Mouse (Mus musculus) layer of hippocampus, postnatal 10 days (tissue): ENCODE data around the gene Igfbp3. TPM values are rescaled to one million over a fixed set of nuclear protein-coding genes. Genes with fewer than 3 reads are reported as not detected.
A peak's percentile ranks its signal among the peaks of the same experiment; 100 is the strongest.

Experiments used
- DNase-seq, 2 experiments: peaks; one replicate each; pipeline ENCODE4 v3.0.0; 2021; ENCODE audit warnings: low spot score in 2 of 2
- total RNA-seq, 2 experiments: library from RNA; stranded (reverse); gene quantifications; 2 replicates each; pipeline ENCODE4 v1.2.3; 2021

Gene Igfbp3
- total RNA-seq, 2 experiments from 2014 or later = 22.4 to 28.8 TPM

DNA sequence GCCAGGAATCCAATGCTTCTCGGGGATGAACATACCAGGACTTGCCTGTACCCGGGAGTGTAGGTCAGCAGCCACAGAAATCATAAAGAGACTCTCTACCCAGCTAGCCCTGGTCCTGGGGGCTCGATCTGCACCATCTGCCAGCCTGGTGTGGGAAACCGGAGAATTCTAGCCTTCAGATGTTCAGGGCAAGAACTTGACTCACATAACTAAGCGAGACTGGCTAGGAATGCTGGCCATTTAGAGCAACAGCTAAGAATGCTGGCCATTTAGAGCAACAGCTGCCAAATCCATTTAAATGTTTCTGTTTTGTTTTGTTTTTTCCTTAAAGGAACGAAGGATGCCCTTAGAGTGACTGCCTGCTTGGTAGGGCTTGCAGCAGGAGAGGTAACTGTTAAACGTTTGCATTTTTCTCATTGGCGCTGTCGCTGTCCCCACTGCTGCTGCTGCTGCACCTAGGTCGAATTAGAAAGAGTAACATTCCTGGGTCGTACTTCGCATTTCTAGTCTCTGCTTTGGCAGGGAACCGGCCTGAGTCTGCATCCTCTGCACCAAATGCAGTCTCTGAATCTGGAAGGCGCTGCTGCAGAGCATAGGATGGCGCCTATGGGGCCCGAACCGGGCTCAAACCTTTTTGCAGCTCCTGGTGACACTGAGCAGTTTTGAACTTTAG is 1.5 kb downstream of the Igfbp3 start:
- no peak for DNase-seq

DNA sequence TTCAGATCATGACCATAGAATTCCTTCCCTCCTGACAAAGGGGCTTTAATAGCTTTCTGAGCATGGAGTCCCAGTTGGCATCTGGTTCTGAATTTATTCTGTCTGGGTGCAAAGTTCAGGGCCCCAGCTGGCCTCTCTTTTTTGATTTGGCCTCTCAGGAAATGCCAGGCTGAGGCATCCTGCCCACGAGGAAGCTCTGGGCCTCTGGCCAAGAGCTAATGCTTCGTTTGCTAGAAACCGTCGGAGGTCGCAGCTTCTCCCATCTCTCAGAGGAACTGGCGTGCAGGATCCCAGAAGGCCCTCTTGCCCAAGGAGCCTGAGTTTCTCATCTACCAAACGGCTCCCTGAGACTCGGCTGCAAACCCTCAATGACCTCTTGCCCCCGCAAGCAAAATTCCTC is 2.5 kb downstream of the Igfbp3 start:
- DNase-seq = no peak

DNA sequence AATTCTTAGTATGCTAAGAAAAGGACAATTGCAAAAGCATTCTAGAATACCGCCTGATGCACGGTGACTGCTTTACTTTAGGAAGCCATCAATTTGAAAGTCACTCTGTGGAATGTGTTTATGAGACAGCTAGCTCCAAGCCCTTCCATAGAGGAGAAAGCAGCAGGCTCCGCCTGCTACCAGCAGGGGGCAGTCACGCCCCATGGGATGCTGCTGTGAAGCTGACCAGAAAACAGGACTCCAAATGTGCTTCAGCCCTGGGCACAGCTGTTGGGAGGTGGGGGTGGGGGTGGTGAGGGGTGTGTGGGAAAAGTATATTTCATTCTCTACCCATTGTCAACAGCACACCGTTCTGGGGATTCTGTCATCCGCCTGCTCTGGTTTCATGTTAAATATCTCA is 3.4 kb downstream of the Igfbp3 start:
- DNase-seq = peak; percentile 80 to 85

DNA sequence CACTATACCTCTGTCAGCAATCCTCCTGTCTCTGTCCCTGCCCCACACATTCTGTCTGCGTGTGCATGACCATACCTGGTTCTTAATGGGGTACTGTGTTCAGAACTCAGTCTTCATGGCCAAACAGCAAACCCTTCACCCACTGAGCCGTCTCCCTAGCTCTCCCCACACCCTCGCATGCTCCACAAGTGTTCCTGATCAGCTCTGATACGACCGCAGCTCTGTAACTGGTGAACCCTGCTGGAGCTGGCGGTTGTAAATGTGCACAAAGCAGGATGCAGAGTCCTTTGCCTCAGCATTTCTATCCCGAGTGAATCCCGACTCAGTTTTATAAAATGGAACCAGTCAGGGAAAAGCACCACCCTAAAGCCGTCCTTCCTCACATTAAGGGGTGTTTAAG is 9.9 kb downstream of the Igfbp3 start:
- no peak for DNase-seq

DNA sequence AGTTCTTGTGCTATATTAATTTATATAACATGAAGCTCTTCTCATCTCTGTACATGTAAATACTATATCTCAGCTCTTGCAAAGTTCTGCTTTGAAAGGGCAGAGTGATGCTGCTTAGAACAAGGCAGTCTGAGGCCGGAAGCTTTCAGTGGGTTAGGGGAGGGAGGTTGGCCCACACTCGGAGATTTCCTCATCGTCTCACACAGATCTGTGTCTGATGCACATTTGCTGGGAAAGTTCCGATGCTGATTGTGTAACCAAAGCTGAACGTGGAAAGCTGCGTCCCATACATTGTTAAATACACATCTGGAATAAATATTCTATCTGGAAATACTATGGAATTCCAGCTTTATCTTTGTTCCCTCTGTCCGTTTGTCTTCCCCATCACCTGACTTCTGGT is 11.5 kb downstream of the Igfbp3 start:
- no peak for DNase-seq

DNA sequence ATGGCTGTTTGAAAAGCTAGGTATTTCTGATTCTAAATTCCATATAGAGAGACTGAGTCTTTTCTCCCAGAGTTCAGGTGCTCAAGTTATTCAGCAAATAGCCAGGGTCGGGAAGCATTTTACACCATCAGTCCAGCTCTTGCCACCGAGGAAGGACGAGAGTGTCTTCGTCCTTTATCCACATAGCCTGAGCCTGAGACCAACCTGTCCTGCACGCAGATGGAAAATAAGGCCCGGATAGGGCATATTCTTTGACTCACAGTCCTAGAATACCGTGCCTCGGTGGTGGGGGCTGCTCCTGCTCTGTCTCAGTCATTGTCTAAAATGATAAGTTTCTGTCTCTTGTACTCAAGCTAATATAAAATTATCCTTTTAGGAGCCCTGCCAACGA is 13.3 kb downstream of the Igfbp3 start:
- DNase-seq = no peak

DNA sequence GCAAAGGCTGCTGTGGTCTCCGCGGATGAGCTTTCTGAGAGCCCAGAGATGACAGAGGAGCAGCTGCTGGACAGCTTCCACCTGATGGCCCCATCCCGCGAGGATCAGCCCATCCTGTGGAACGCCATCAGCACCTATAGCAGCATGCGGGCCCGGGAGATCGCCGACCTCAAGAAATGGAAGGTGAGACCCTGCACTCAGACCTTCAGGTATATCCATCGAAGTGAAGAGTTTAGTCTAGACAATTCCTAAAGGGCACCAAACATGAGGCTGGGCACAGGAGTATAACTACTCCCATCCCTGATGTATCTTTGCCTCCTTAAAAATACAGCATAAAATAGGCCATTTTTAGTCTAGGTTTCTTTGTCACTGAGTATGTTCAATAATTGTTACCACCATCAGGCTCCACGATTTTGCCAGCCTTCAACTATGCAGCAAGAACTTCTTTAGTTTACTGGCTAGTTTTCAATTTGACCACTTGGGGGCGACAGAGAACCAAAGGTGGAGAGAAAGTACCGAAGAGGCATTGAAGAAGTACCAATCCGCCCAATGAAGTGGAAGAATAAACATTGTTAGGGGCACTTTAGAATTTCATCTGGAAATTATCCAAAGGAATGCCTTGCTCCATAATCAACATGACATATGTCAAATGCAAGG is 13.9 kb downstream of the Igfbp3 start:
- peak; percentile 63 to 73 for DNase-seq

DNA sequence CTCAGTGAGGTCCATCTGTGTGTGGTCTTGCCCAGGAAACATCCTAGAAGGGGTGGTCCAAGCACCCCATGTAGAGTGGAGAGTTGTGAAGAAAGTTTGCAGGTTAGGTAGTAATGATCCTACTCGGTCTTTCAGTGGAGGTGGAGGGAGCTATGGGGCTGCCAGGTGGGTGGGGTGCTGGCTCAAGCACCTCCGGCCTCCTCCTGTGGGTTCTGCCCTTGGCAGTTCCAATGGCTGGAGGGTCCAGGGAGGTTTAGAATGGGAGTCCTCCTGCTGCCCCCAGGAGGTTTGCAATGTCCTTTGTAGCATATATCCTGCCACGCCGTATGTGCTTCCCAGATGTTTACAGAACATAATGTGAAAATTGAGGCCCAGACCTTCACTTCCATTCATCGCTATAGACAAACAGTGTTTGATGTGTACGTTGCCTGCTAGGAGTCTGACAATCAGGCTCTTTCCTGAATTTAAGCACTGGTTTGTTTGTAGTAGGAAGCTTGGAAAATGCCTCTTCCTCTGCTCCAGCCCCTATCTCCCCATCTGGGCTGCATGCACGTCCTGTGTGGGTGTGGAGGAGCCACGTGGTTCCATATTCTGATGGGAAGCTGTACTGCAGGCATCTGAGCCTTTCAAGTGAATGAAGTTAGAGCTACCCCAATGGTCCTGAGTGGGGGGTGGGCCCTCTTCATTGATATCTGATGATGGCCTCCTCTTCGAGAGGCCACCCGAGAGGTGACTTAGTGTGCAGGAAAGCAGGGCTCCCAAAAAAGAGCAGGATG is 15.1 kb downstream of the Igfbp3 start:
- DNase-seq = no peak

DNA sequence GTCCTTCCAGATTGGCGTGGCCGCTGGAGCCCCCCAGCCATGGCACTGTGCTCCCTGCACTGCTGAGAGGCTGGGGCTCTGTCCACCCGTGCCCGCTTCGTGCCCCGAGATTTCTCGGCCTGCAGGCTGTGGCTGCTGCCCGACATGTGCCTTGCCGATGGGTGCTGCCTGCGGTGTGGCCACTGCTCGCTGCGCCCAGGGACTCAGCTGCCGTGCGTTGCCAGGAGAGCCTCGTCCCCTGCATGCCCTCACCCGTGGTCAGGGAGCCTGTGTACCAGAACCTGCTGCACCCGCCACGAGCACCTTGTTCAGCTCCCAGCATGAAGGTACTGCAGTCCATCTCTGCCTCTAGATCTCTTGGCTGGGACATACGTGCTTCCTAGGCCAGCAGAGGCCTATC is 15.7 kb downstream of the Igfbp3 start:
- no peak for DNase-seq

DNA sequence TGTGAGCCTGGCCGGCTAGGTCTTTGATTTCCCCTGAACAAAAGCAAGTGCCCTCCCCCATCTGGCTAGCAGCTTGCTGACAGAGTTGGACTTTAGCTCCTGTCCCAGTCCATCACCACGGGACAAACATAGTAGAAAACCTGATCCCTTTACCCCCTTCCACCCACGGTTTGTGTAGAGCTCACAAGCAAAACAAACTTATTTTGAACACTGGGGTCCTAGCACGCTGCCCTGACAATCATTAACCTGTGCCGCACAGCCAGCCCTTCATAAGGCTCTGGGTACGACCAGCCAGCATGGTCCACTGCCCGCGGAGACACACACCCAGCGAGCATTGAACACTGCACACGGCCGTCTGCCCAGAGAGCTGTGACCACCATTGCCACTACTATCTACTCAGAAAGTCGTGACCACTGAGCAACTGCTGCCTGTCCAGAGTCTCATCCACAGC is 16.2 kb downstream of the Igfbp3 start, which contains the start of gene Igfbp1:
Gene Igfbp1, plus strand, starts transcription at position 292 of the 451 bp plus-strand sequence.
- DNase-seq = no peak

DNA sequence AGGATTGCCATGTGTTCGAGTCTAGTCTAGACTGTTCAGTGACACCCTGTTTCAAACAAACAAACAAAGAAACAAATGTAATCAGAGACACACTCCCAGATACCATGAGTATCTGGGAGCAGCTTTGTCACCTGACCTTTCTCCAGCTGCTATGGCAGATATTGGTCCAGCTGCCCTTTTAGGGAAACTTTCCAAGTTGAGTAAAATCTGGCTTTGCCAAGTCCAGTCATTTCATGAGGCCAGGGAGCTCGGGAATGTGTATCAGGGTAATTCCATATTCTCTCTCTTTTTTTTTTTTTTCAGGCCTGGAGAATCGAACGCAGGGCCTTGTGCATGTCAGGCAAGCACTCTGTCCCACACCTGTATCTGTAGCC is 18.4 kb downstream of the Igfbp3 start:
- DNase-seq = no peak

DNA sequence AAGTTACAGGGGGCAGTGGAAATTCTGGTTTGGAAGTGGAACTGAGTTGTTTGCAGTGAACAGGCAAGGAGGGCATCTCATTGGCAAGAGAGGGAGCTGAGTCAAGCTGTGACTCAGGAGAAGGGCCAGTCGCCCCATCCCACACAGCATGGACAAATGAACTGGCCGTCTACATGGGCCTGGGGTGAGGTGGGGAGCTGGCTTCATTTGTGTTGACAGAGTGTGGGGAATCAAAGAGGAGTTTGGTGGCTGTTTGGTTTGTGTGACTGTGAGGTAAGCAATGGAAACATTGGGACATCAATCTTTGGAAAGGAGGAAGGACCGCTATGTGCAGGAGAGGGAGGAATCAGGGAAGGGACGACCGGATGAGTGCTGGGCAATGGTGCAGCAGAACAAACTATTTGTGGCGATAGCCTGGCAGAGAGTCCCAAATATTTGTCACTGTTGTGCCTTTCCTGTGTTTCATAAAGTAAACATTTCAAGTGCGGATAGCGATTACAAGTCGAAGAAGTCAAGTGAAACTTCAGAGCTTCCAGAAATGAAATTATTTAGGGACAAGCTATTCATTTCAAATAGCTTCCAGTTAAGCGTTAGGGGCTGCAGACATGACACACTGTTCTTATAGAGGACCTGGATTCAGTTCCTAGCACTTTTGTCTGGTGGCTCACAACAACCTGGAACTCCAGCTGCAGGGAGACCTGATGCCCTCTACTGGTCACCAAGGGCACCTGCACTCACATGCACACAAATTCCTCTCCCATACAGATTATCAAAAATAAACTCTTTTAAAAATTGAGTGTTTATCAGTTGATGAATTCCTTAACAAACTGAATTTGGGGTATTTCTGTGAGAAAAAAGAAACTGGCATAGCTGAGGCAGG is 19.1 kb downstream of the Igfbp3 start:
- DNase-seq = no peak

DNA sequence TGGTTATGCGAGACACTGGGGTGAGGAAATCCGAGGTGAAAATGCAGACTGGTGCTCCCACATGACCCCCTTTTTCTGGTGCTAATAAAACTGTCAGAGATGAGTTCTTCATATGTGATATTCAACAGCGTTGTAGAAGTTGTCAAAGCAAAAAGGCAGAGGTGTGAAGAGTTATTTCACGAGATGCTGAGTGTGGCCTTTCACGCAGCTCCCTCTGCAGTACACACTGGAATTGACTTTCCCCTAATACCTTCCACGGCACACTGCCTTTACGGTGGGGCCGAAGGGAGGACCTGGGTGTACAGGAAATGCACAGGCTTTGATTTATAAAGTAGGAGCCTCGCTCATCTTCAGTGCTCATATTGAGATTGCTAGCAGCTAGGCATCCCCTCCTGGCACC is 20.6 kb downstream of the Igfbp3 start:
- no peak for DNase-seq

DNA sequence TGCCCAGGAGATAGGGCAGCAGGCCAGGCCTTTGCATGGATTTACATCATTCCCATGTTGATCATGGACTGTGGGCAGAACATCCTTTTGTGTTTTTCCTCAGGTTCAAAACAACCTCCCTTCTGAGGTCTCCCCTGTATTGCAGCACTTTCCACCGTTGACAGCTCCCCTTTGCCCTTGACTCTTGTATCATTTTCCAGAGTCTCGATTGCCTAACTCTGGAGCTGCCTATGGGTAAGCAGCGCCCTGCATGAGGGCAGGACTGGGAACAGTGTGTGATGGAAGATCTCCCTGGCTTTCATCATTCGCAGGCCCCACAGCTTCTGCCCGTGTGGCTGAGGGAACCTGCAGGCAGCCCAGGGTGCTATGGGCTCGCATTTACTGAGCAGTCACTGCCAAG is 21.0 kb downstream of the Igfbp3 start:
- DNase-seq = no peak

DNA sequence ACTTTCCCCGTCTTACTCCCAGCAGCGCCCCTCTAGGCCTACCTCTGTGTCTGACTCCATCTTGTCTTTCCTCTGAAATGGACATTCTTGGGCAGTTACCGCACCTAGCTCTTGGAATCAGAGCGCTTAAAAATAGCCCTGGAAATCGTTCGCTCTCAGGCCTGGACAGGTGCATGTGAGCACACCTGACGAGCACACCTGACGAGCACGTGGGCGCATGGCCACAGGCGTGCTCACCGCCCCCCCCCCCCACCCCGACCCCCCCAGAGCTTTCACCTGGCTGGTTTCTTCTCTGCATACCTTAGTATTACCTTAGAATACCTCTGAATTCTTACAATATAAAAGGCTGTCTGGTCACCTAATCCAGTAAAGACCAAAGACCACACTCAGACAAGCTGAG is 25.3 kb downstream of the Igfbp3 start, which contains the start of gene Gm11985:
Gene Gm11985, minus strand, starts transcription at position 101 of the 400 bp plus-strand sequence.
- no peak for DNase-seq

DNA sequence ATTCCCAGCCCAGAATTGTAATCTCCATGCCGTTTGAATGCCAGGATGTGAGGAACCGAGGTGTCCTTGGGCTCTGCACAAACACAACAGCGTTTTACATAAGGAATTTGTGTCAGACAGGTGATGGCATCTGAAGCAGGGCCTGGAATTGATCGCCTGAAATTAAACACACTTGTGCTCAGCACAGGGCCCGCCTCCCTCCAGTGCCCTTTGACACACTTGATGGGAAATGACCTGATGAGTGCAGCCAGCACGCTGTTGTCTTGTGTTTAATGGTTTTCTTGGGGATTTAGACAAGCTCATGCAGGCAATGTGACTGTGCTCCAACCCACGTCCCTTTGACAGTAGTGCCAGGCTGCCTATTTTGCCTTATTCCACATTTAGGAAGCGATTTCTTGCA is 26.3 kb downstream of the Igfbp3 start:
- DNase-seq = no peak

DNA sequence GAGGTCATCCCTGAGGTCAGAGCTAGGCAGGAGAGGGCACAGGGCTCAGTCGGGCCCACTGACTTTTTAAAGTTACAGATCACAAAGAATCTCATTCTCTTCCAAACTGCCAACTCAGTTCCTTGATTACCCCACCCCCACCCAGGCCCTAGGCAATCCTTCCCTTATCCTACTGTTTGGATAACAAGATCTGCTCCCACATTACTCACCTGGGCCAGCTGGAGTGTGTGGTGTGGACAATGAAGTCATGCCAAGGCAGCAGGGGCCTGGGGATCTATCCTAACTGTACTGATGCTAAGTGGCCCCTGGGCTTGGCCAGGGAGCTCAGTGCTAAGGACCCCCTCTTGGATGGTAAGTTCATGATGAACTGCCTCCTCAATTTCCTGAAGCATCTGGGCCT is 29.3 kb downstream of the Igfbp3 start:
- DNase-seq = no peak

DNA sequence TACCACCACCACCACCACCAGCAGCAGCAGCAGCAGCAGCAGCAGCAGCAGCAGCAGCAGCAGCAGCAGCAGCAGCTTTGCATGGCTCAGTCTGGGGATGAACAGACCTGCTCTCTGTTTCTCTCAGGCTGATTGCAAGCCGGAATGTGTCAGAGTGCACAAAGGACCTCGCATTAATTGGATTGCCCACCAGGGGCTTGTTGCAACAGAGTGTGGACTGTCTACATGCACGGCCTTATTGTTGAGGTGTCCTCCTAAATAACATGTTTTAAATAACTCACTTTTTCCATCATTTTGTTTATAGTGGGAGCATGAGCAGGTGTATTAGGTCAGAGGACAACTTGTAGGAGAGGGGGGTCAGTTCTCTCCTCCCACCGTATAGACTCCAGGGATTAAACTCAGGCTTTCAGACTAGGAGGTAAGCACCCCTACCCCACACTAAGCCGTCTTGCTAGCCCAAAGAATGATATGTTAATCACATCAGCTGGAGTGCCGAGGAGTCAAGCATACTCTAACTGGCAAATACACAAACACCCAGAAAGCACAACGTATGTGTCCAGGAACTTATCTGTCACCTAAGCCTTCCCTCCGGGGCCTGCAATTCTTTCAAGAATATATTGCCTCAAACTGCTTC is 31.2 kb downstream of the Igfbp3 start:
- DNase-seq = no peak

DNA sequence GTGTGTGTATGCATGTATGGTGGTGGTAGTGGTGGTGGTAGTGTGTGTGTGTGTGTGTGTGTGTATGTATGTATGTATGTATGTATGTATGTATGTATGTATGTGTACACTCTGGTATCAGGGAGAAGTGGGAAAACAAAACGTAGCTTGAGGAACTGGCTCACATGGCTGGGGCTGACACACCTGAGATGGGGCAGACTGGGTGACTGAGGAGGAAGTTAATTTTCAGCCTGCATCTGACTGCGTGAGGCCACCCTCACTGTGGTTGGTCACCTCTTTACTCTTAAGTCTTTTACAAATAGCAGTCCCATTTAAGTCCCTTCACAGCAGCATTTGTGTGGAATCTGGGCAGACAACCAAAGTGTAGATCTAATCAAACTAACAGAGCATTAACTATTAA is 34.4 kb downstream of the Igfbp3 start:
- no peak for DNase-seq

DNA sequence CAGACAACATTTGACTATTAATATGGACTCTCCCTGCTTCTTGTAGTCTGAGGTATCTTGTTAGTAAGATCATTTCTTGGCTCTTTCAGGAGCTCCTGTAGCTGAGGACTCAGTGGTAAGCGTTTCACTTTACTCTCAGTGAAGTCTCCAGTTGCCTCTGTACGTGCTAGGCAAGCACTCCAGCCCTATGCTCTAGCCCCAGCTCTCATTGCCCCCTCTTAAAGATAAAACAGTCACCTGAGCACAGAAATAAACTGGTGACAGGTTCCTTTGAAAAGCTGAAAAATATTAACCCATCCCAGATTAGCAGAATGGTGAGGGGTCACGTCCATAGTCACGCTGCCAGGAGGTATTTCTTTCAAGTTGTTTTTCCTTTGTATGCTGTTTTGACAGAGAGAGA is 35.0 kb downstream of the Igfbp3 start:
- no peak for DNase-seq

DNA sequence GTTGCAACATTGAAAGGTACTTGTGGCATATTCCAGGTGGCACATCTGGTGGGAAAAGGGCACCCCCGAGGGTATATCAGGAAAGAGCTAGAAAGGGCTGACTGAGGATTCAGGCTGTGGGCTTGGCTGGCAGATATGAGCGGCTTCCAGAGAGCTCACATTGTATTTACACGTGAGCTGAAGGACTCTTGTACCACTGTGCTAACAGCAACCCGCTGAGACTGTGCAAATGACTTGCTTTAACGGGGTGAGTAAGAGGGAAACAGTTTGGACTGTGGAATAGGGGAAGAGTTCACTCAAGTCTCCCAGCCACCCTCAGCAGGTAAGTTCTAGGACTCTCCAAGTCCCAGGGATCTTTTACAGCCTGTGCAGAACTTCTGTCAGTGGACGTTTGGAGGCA is 40.1 kb downstream of the Igfbp3 start:
- DNase-seq = no peak
